Mouse (Mus musculus) hindbrain, embryonic 11.5 days (tissue): ENCODE results near the gene Chchd2. TPM values are rescaled to one million over a fixed set of nuclear protein-coding genes. Genes with fewer than 3 reads are reported as not detected.

Experiments
- ATAC-seq: fragments of 200-750 bp; cut with Nextera tagmentation; 2 replicates; pipeline ENCODE4 v1.8.0; 2017; ENCODE audit warnings: mild to moderate bottlenecking, moderate TSS enrichment, moderate library complexity; ENCODE audit not compliant: low FRiP score
- DNase-seq: peaks from one replicate; pipeline ENCODE4 v3.0.0-alpha.2; 2015; ENCODE audit warnings: low spot score
- H3K27ac ChIP-seq: fragments of 300-500 bp; sonication (generic); 2 replicates; pipeline ENCODE4 v1.5.1; 2014; ENCODE audit warnings: mild to moderate bottlenecking, low read depth, low read length
- H3K27me3 ChIP-seq: fragments of 300-500 bp; sonication (generic); 2 replicates; pipeline ENCODE4 v1.6.1; 2014; ENCODE audit warnings: mild to moderate bottlenecking, low read length, moderate library complexity, mixed read lengths; ENCODE audit not compliant: control insufficient read depth, insufficient read depth
- H3K36me3 ChIP-seq: fragments of 300-500 bp; sonication (generic); 2 replicates; pipeline ENCODE4 v1.6.1; 2014; ENCODE audit warnings: mild to moderate bottlenecking, low read length, moderate library complexity, mixed read lengths; ENCODE audit not compliant: control insufficient read depth, insufficient read depth
- H3K4me1 ChIP-seq: fragments of 300-500 bp; sonication (generic); replicated peaks from 2 replicates; pipeline ENCODE4 v1.6.1; 2014; ENCODE audit warnings: low read length, mixed read lengths; ENCODE audit not compliant: control insufficient read depth, insufficient read depth
- H3K4me2 ChIP-seq: fragments of 300-500 bp; sonication (generic); replicated peaks from 2 replicates; pipeline ENCODE4 v1.6.1; 2014; ENCODE audit warnings: mild to moderate bottlenecking, low read depth, low read length
- H3K4me3 ChIP-seq: fragments of 300-500 bp; sonication (generic); 2 replicates; pipeline ENCODE4 v1.5.1; 2014; ENCODE audit warnings: low read depth, low read length
- H3K9ac ChIP-seq: fragments of 300-500 bp; sonication (generic); 2 replicates; pipeline ENCODE4 v1.6.1; 2014; ENCODE audit warnings: low read depth, low read length
- H3K9me3 ChIP-seq: fragments of 300-500 bp; sonication (generic); 2 replicates; pipeline ENCODE4 v1.6.1; 2016; ENCODE audit warnings: low read length; ENCODE audit not compliant: control insufficient read depth
- WGBS: fragments of 180-500 bp; shearing (Covaris S2); extraction: QIAGEN DNeasy Blood & Tissue Kit; methylation state at CpG from one replicate; pipeline ENCODE4 v1.1.7; 2014; 5-methylcytosine and 5-hydroxymethylcytosine counted together
- polyA plus RNA-seq: library from polyadenylated mRNA; unstranded; fragments of >200 nt; fragmentation: Nextera tagmentation; extraction: Ambion mirVana; gene quantifications from 2 replicates; pipeline ENCODE4 v1.2.1, GENCODE M21; 2014

The Chchd2 gene
- polyA plus RNA-seq, 1 experiment from 2014 or later: 935 TPM

GRCm38 (mm10) chr5:129846752-129847557 is 40.3 kb downstream of the Chchd2 start, which contains the start of gene Sumf2:
Gene Sumf2, plus strand, starts transcription at chr5:129846986.
- peak within 1 kb of the TSS; percentile 60 for H3K4me2 ChIP-seq
- H3K27me3 ChIP-seq: no peaks in the 10 kb centered on the region
- H3K9ac ChIP-seq: peak within 1 kb of the TSS; percentile 84
- peak; percentile 98 for DNase-seq
- H3K36me3 ChIP-seq: no peaks in the 10 kb centered on the region; the same call in 1 of the 2 replicates
- 0 out of 2 replicates have a peak, but pooled peaks cover 2% of the 10 kb centered on the region for H3K4me1 ChIP-seq
- H3K4me3 ChIP-seq: peak within 1 kb of the TSS; percentile 65
- ATAC-seq: peak; percentile 99
- 12% methylated on average over 22 of the region's 22 CpGs for WGBS
- no peaks in the 10 kb centered on the region for H3K9me3 ChIP-seq
- H3K27ac ChIP-seq: peak within 1 kb of the TSS; percentile 70

- no peak for DNase-seq
- 95% methylated on average over 5 of the region's 5 CpGs for WGBS
- no peak overlapping the region for H3K4me2 ChIP-seq
- H3K9ac ChIP-seq: no peak overlapping the region
- no peak overlapping the region for H3K27ac ChIP-seq
- H3K9me3 ChIP-seq: no peaks in the 10 kb centered on the region
- 0 out of 2 replicates have a peak, but pooled peaks cover 2% of the 10 kb centered on the region for H3K4me1 ChIP-seq
- no peaks in the 10 kb centered on the region for H3K27me3 ChIP-seq
- no peaks in the 10 kb centered on the region; the same call in 1 of the 2 replicates for H3K36me3 ChIP-seq
- H3K4me3 ChIP-seq: no peak overlapping the region
- ATAC-seq: no peak
These were observed 42.4 kb downstream of the Chchd2 start for GRCm38 (mm10) chr5:129844848-129845247.

Other genes starting within 250 kb of the Chchd2 start
- gene Zfp11, start 217.4 kb downstream of the Chchd2 start, polyA plus RNA-seq: 7.4 and 7.5 TPM in 2 replicates
- not detected in 2 replicates for gene Sept14, start 179.0 kb downstream of the Chchd2 start, polyA plus RNA-seq
- 167 and 186 TPM in 2 replicates for gene Mrps17, start 172.0 kb downstream of the Chchd2 start, polyA plus RNA-seq
- 82.1 and 85.7 TPM in 2 replicates for gene Nipsnap2, start 162.4 kb downstream of the Chchd2 start, polyA plus RNA-seq
- gene Psph, start 100.0 kb downstream of the Chchd2 start, polyA plus RNA-seq: 39.8 and 40.0 TPM in 2 replicates
- 45.4 and 48.7 TPM in 2 replicates for gene Sumf2, start 40.5 kb downstream of the Chchd2 start, polyA plus RNA-seq
- 8.2 and 9.2 TPM in 2 replicates for gene Zbed5, start 8.3 kb upstream of the Chchd2 start, polyA plus RNA-seq
- gene Phkg1, start 11.1 kb upstream of the Chchd2 start, polyA plus RNA-seq: 0.07 and 0.14 TPM in 2 replicates
- 5.1 and 5.7 TPM in 2 replicates for gene Nupr1l, start 21.1 kb upstream of the Chchd2 start, polyA plus RNA-seq
- 28.5 and 34.1 TPM in 2 replicates for gene Vkorc1l1, start 54.5 kb upstream of the Chchd2 start, polyA plus RNA-seq
- 33.2 and 35.0 TPM in 2 replicates for gene Gusb, start 115.6 kb upstream of the Chchd2 start, polyA plus RNA-seq
- gene Asl, start 141.8 kb upstream of the Chchd2 start, polyA plus RNA-seq: 26.0 and 34.1 TPM in 2 replicates
- gene Crcp, start 141.8 kb upstream of the Chchd2 start, polyA plus RNA-seq: 42.2 and 44.8 TPM in 2 replicates
- 61.5 and 63.7 TPM in 2 replicates for gene Tpst1, start 185.9 kb upstream of the Chchd2 start, polyA plus RNA-seq